Mouse (Mus musculus) brain, embryonic 14.5 days (tissue): Measurements from ENCODE around the gene Olfr549.

Experiments
- CTCF ChIP-seq: fragments of 200-500 bp; IDR thresholded peaks from 2 replicates; pipeline ENCODE4 v1.5.1; 2012; ENCODE audit warnings: inconsistent platforms, mild to moderate bottlenecking, moderate library complexity, borderline replicate concordance; ENCODE audit not compliant: insufficient read depth, insufficient read length; ENCODE audit errors: extremely low read depth
- POLR2A ChIP-seq: fragments of 200-500 bp; IDR thresholded peaks from 2 replicates; pipeline ENCODE4 v1.6.1; 2012; ENCODE audit warnings: mild to moderate bottlenecking, inconsistent platforms, borderline replicate concordance; ENCODE audit not compliant: poor library complexity, insufficient read depth, insufficient read length, severe bottlenecking; ENCODE audit errors: extremely low read depth

- TF ChIP-seq POLR2A: no peak
- no peak for TF ChIP-seq CTCF
Measured at GRCm38 (mm10) chr7:102549570-102549969, at the start of gene Olfr549.
